Mouse (Mus musculus) testis, adult 2 months (tissue): ENCODE results near the gene Dedd.

ENCODE experiments used
- CTCF ChIP-seq: fragments of 200-500 bp; IDR thresholded peaks from 2 replicates; pipeline ENCODE4 v1.5.1; 2012; ENCODE audit warnings: low read depth, mild to moderate bottlenecking, inconsistent platforms, low read length, moderate library complexity; ENCODE audit not compliant: control insufficient read depth, insufficient read depth, insufficient replicate concordance
- POLR2A ChIP-seq: fragments of 200-500 bp; IDR thresholded peaks from 2 replicates; pipeline ENCODE4 v1.6.1; 2012; ENCODE audit warnings: low read depth, mild to moderate bottlenecking, inconsistent platforms, low read length, moderate library complexity; ENCODE audit not compliant: control insufficient read depth

- TF ChIP-seq POLR2A (no peak), CTCF (no peak)
Observed at GRCm38 (mm10) chr1:171309321-171309720, 19.6 kb upstream of the Dedd start.
